Mouse (Mus musculus): ENCODE measurements around the gene Clip4. TPM values are rescaled to one million over a fixed set of nuclear protein-coding genes. Genes with fewer than 3 reads are reported as not detected.

Clip4 gene
- polyA plus RNA-seq (2014; fragmentation: Illumina TruSeq; extraction: RNeasy Lipid Tissue Mini Kit (QIAGEN cat#74804); ENCODE audit: low read depth, low replicate concordance), result 11.5 TPM

DNA sequence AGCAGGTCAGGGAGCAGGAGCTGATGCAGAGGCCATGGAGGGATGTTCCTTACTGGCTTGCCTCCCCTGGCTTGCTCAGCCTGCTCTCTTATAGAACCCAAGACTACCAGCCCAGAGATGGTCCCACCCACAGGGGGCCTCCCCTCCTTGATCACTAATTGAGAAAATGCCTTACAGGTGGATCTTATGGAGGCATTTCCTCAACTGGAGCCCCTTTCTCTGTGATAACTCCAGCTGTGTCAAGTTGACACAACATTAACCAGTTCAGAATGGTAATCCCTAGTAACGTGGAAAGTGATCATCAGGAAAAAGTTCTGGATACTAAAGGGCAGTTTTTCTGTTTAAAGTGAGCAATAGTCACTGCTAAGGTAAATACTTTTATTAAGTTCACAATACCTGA is at the start of gene Clip4:
Gene Clip4, plus strand, starts transcription at position 301 of the 400 bp plus-strand sequence.

DNA sequence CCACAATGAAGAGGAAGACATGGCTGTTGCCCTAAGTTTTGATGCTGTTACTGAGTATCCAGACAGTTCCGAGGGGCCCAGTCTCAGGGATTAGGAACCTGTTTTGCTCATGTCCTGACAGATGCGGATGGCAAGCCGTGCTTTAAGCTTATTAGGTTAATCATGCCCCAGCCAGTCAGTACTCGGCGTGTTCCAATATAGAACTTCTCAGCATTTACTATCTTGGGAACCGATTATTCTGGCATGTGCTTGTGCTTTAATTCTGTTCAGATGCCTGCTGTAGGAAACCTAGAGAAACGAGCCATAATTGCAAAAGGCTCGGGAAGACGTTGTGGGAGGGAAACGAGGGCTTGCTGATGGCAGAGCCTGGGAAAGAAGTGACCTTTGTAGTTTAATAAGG is 15.4 kb upstream of the Clip4 start, which contains the start of gene Pcare:
Gene Pcare, minus strand, starts transcription at position 64 of the 400 bp plus-strand sequence.

Other genes starting within 250 kb of the Clip4 start
- gene Ndc80, start 241.6 kb upstream of the Clip4 start, polyA plus RNA-seq (2014; fragmentation: Illumina TruSeq; extraction: RNeasy Lipid Tissue Mini Kit (QIAGEN cat#74804); ENCODE audit: low read depth, low replicate concordance), result 1.3 TPM
- 2.5 TPM for gene Spdya, start 216.4 kb upstream of the Clip4 start, polyA plus RNA-seq (2014; fragmentation: Illumina TruSeq; extraction: RNeasy Lipid Tissue Mini Kit (QIAGEN cat#74804); ENCODE audit: low read depth, low replicate concordance)
- 30.3 TPM for gene Wdr43, start 152.6 kb upstream of the Clip4 start, polyA plus RNA-seq (2014; fragmentation: Illumina TruSeq; extraction: RNeasy Lipid Tissue Mini Kit (QIAGEN cat#74804); ENCODE audit: low read depth, low replicate concordance)
- 3.0 TPM for gene Togaram2, start 95.2 kb upstream of the Clip4 start, polyA plus RNA-seq (2014; fragmentation: Illumina TruSeq; extraction: RNeasy Lipid Tissue Mini Kit (QIAGEN cat#74804); ENCODE audit: low read depth, low replicate concordance)
- gene Pcare, start 15.6 kb upstream of the Clip4 start, polyA plus RNA-seq (2014; fragmentation: Illumina TruSeq; extraction: RNeasy Lipid Tissue Mini Kit (QIAGEN cat#74804); ENCODE audit: low read depth, low replicate concordance), result 0.05 TPM

Measured in adipose tissue, adult 10 weeks (tissue).